11 mouse cellular contexts compared by ENCODE assay signal in the genomic region with DNA sequence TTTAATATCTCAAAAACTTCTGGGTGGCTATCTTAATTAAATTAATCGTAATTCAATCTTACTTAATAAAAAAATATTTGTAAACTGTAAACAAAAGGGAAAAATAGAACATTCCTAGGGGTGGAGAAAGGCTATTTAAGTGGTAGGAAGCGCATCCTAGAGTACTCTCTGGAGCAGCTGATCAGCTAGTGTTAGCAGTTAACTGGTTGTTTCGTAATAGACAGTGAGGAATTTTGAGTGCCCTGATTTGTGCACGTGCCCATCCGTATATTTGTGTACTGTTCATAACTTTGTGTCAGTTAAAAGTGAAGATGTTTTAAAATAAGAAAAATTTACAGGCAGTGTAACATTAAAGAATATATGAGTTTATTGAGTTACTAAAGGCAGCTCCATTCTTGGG.
DNase-seq lines count a peak whose midpoint lies in the region; ATAC-seq lines count a peak whose summit lies in the region.
"Had no signal": no experiment of that assay in that cellular context is flagged by ENCODE, and none has a peak within 500 bp of the region (broad histone marks: within the 10 kb centered on the region; RNA-seq: fewer than 3 reads in every experiment).

No protein-coding gene starts in this region.

- 62% methylated on average over 5 of the region's 5 CpGs for WGBS in kidney, embryonic 15.5 days
- WGBS in embryonic facial prominence, embryonic 15.5 days = 47% methylated on average over 5 of the region's 5 CpGs
- 66% methylated on average over 5 of the region's 5 CpGs for WGBS in hindbrain, embryonic 14.5 days
- 63% methylated on average over 5 of the region's 5 CpGs for WGBS in midbrain, embryonic 13.5 days

- peaks cover 15% of the 10 kb centered on the region for H3K27me3 ChIP-seq in kidney, embryonic 15.5 days
- H3K27me3 ChIP-seq in embryonic facial prominence, embryonic 15.5 days = peaks cover 3% of the 10 kb centered on the region; the same call in 1 of the 2 replicates
- no peaks in the 10 kb centered on the region for H3K27me3 ChIP-seq in hindbrain, embryonic 14.5 days (ENCODE audit: control insufficient read depth, insufficient read depth, low read length)
- H3K27me3 ChIP-seq in midbrain, embryonic 13.5 days = peaks cover 9% of the 10 kb centered on the region; the same call in 1 of the 2 replicates
- H3K27me3 ChIP-seq: CH12.LX had no signal

- H3K9me3 ChIP-seq in kidney, embryonic 15.5 days (replicated peaks) = no peaks in the 10 kb centered on the region
- no peaks in the 10 kb centered on the region for H3K9me3 ChIP-seq in embryonic facial prominence, embryonic 15.5 days (replicated peaks)
- no peaks in the 10 kb centered on the region for H3K9me3 ChIP-seq in hindbrain, embryonic 14.5 days (ENCODE audit: control insufficient read depth, low read length)
- H3K9me3 ChIP-seq in midbrain, embryonic 13.5 days = no peaks in the 10 kb centered on the region

- H3K9ac ChIP-seq in kidney, embryonic 15.5 days = no peak overlapping the region
- no peak overlapping the region for H3K9ac ChIP-seq in embryonic facial prominence, embryonic 15.5 days
- H3K9ac ChIP-seq in hindbrain, embryonic 14.5 days = no peak overlapping the region
- H3K9ac ChIP-seq in midbrain, embryonic 13.5 days (replicated peaks) = no peak overlapping the region

- H3K27ac ChIP-seq in kidney, embryonic 15.5 days = no peak overlapping the region
- no peak overlapping the region for H3K27ac ChIP-seq in embryonic facial prominence, embryonic 15.5 days (replicated peaks)
- no peak overlapping the region for H3K27ac ChIP-seq in hindbrain, embryonic 14.5 days
- no peak overlapping the region for H3K27ac ChIP-seq in midbrain, embryonic 13.5 days

- no peak; the same call in 1 of the 2 replicates for ATAC-seq in kidney, embryonic 15.5 days (replicated peaks; ENCODE audit: low FRiP score)
- ATAC-seq in embryonic facial prominence, embryonic 15.5 days (ENCODE audit: insufficient number of reproducible peaks, low FRiP score, low TSS enrichment, low read depth) = no peak
- ATAC-seq in hindbrain, embryonic 14.5 days (ENCODE audit: low FRiP score) = no peak
- ATAC-seq in midbrain, embryonic 13.5 days = no peak
- no peak for ATAC-seq in granulocyte monocyte progenitor cell, adult 5-6 weeks (replicated peaks; ENCODE audit: poor library complexity, severe bottlenecking)
- ATAC-seq: inflammation-experienced regulatory T-cells, adult 6 months had no signal

- peaks cover 7% of the 10 kb centered on the region; the same call in 1 of the 2 replicates for H3K4me1 ChIP-seq in kidney, embryonic 15.5 days
- H3K4me1 ChIP-seq in embryonic facial prominence, embryonic 15.5 days = no peaks in the 10 kb centered on the region
- H3K4me1 ChIP-seq in hindbrain, embryonic 14.5 days (replicated peaks; ENCODE audit: control insufficient read depth, insufficient read depth, low read length) = 0 out of 2 replicates have a peak, but pooled peaks cover 6% of the 10 kb centered on the region
- H3K4me1 ChIP-seq in midbrain, embryonic 13.5 days (replicated peaks) = peaks cover 10% of the 10 kb centered on the region

- peak overlapping the region; percentile 40 for H3K4me3 ChIP-seq in kidney, embryonic 15.5 days (replicated peaks)
- peak overlapping the region; percentile 37 for H3K4me3 ChIP-seq in embryonic facial prominence, embryonic 15.5 days (replicated peaks)
- H3K4me3 ChIP-seq in hindbrain, embryonic 14.5 days (replicated peaks; ENCODE audit: low read length) = peak overlapping the region; percentile 36
- peak overlapping the region; percentile 49 for H3K4me3 ChIP-seq in midbrain, embryonic 13.5 days (replicated peaks)

- DNase-seq in kidney, postnatal 36 days = no peak
- no peak for DNase-seq in hindbrain, embryonic 14.5 days (ENCODE audit: low spot score)
- DNase-seq in adrenal gland, adult (ENCODE audit: inconsistent age in 2 of 2, low spot score in 1 of 2) = no peak
- no peak for DNase-seq in cerebellum, postnatal 14 days
- DNase-seq: right cerebral cortex, postnatal 4 days had no signal

- peak overlapping the region; percentile 66 for H3K4me2 ChIP-seq in kidney, embryonic 15.5 days
- peak overlapping the region; percentile 67; the same call in 1 of the 2 replicates for H3K4me2 ChIP-seq in embryonic facial prominence, embryonic 15.5 days (replicated peaks)
- peak overlapping the region; percentile 65 for H3K4me2 ChIP-seq in hindbrain, embryonic 14.5 days (replicated peaks)
- H3K4me2 ChIP-seq in midbrain, embryonic 13.5 days (replicated peaks) = peak overlapping the region; percentile 87

- no peaks in the 10 kb centered on the region for H3K36me3 ChIP-seq in kidney, embryonic 15.5 days
- no peaks in the 10 kb centered on the region for H3K36me3 ChIP-seq in embryonic facial prominence, embryonic 15.5 days
- H3K36me3 ChIP-seq in hindbrain, embryonic 14.5 days (replicated peaks; ENCODE audit: control insufficient read depth, insufficient read depth) = no peaks in the 10 kb centered on the region
- H3K36me3 ChIP-seq in midbrain, embryonic 13.5 days = no peaks in the 10 kb centered on the region
